Mouse (Mus musculus): Measurements from ENCODE around the gene Zhx3. TPM values are rescaled to one million over a fixed set of nuclear protein-coding genes. Genes with fewer than 3 reads are reported as not detected.

Zhx3 gene
- polyA plus RNA-seq, 1 experiment from 2014 or later, result 12.0 TPM

DNA sequence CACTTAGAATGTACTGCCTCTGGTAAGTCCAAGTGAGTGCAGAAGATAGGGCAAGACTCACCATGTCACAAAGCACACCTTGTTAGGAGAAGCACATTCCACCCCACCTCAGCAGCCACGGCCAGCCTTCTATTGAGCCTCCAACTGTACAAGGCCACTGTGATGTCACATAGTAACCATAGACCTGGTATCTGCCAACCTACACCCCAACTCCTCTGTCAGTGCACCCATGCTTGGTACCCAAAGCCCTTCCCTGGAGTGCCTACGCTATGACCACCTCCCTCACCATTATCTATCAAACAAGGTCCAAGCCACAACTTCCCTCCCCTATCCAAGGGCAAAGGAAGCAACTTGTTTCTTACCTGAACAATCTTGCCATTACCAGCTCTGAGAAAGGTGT, 103.8 kb downstream of the Zhx3 start:
- 94% methylated on average over 2 of the region's 2 CpGs for WGBS
- no peak for ATAC-seq (ENCODE audit: insufficient number of reproducible peaks, insufficient read depth, low FRiP score, low TSS enrichment)
- no peak overlapping the region for H3K27ac ChIP-seq
- H3K4me2 ChIP-seq (replicated peaks), result no peak overlapping the region
- peaks cover 31% of the 10 kb centered on the region for H3K36me3 ChIP-seq
- no peak overlapping the region for H3K9ac ChIP-seq
- H3K27me3 ChIP-seq, result no peaks in the 10 kb centered on the region
- no peak overlapping the region for H3K4me3 ChIP-seq
- H3K4me1 ChIP-seq, result no peaks in the 10 kb centered on the region
- no peaks in the 10 kb centered on the region for H3K9me3 ChIP-seq

DNA sequence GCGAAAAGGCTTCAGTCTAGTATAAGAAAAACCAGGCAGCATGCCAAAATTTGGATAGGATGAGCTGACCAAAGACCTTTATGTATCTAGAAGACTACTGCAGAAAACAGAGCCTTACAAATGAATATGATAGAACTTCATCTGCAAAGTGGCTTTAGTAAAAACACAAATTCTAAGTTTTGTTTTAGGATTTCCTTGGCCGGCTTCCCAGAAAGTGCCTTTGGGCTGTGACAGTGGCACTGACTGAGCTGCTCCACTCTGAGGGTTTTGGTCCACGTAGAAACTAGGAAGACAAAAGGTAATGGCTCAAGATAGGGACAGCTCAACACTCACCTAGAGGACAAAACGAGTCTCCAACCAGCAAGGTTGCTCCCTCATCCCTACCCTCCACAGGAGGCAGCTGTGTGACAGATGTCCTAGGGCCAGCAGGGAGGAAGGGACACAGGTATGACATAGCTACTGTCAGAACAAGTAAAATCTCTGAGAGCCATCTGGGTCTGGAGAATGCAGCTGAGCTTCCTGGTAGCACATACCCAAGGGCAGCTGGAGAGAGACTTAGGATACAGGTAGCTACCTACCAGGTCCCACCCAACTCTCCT, 104.6 kb downstream of the Zhx3 start:
- Histone ChIP-seq H3K36me3 (peaks cover 39% of the 10 kb centered on the region), H3K9ac (no peak overlapping the region), H3K4me2 (replicated peaks) (no peak overlapping the region), H3K9me3 (no peaks in the 10 kb centered on the region), H3K4me1 (no peaks in the 10 kb centered on the region), H3K27ac (no peak overlapping the region), H3K27me3 (no peaks in the 10 kb centered on the region), H3K4me3 (no peak overlapping the region)
- no peak for ATAC-seq (ENCODE audit: insufficient number of reproducible peaks, insufficient read depth, low FRiP score, low TSS enrichment)
- 82% methylated on average over 4 of the region's 4 CpGs for WGBS

DNA sequence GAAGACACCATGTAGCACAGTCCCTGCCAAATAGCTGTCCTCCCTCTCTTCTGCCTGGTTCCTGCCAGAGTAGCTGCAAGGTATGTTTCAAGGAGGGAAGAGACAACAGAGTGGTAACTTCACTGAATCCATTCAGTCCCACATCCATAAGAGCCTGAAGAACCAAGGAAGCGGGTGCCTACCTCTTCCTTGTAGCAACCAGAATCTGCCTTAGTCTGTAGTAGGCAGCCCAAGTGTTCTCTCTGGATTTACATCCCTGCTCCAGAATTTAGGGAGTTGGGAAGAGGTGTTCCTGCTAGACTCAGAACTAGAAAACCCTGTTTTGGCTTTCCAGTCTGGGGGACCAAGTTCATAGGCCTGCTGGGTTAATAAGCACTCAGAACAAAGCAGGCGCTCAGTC, 105.6 kb downstream of the Zhx3 start:
- 93% methylated on average over 2 of the region's 2 CpGs for WGBS
- no peaks in the 10 kb centered on the region for H3K27me3 ChIP-seq
- no peak overlapping the region for H3K4me2 ChIP-seq (replicated peaks)
- peaks cover 49% of the 10 kb centered on the region for H3K36me3 ChIP-seq
- no peak overlapping the region for H3K27ac ChIP-seq
- ATAC-seq (ENCODE audit: insufficient number of reproducible peaks, insufficient read depth, low FRiP score, low TSS enrichment), result no peak
- no peak overlapping the region for H3K9ac ChIP-seq
- no peaks in the 10 kb centered on the region for H3K9me3 ChIP-seq
- no peak overlapping the region for H3K4me3 ChIP-seq
- no peaks in the 10 kb centered on the region for H3K4me1 ChIP-seq

DNA sequence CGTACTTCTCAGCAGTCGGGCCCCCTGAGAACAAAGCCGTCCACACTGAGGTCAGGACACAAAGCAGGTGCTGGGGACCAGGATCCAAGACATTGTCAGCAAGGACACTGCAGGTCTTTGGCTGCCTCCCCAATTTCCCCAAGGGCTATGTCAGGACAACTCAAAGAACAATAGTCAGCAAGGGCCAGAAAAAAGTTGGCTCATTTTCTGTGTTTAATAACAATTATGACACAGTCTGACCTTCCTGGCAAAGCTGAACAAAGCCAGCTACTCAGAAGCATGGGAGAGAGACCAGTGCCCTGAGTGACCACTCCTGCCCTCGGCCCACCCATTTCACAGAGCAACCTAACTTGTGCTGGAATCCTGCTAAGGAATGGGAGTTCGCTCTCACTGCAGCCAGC, 106.4 kb downstream of the Zhx3 start:
- no peak for ATAC-seq (ENCODE audit: insufficient number of reproducible peaks, insufficient read depth, low FRiP score, low TSS enrichment)
- 73% methylated on average over 5 of the region's 5 CpGs for WGBS
- H3K36me3 ChIP-seq, result peaks cover 57% of the 10 kb centered on the region

DNA sequence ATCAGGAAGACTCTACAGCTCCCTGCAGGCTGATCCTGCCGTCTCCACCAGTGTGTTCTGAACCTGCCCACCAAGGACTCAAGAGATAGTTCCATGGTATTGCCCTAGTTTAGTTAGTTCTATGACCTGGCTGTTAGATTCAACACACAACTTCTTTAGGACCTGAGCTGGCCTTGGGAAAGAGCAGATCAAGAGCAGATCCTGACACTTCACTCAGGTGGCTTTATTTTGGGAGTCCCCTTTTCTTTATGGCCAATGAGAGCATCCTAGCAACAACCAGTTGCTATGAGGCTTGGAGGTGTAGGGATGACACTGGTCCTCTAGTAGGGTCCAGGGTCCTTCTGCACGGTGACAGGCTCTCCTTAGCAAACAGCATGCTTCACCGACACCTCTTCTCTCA, 107.7 kb downstream of the Zhx3 start:
- Histone ChIP-seq H3K9me3 (no peaks in the 10 kb centered on the region), H3K27ac (no peak overlapping the region), H3K27me3 (no peaks in the 10 kb centered on the region), H3K4me2 (replicated peaks) (no peak overlapping the region), H3K9ac (no peak overlapping the region), H3K36me3 (peaks cover 70% of the 10 kb centered on the region), H3K4me3 (no peak overlapping the region), H3K4me1 (no peaks in the 10 kb centered on the region)
- WGBS, result 78% methylated on average over 3 of the region's 3 CpGs
- no peak for ATAC-seq (ENCODE audit: insufficient number of reproducible peaks, insufficient read depth, low FRiP score, low TSS enrichment)

More for the DNA sequence above, 106.4 kb downstream of the Zhx3 start:
- H3K4me2 ChIP-seq (replicated peaks), result no peak overlapping the region
- no peaks in the 10 kb centered on the region for H3K4me1 ChIP-seq
- no peak overlapping the region for H3K27ac ChIP-seq
- no peak overlapping the region for H3K9ac ChIP-seq
- H3K4me3 ChIP-seq, result no peak overlapping the region
- no peaks in the 10 kb centered on the region for H3K9me3 ChIP-seq
- H3K27me3 ChIP-seq, result no peaks in the 10 kb centered on the region

DNA sequence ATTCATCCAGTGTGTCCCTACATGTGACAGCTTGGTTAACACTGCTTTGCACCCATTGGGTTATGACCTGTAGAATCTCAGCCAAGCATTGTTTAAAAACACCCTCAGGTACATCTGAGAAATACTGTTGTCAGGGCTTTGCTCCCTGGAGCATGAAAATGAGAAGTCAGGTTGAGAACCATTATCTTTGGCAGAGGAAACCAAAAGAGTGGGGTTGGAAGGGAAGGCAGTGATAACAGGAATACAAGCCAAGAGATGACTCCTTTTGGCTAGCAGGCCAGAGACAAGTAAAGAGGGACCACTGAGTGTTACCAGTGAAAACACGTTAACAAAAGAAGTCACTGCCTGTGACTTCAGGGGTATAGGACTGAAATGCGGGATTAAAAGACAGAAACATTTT, 108.4 kb downstream of the Zhx3 start:
- no peak overlapping the region for H3K4me2 ChIP-seq (replicated peaks)
- H3K9me3 ChIP-seq, result no peaks in the 10 kb centered on the region
- no peak overlapping the region for H3K27ac ChIP-seq
- no peak overlapping the region for H3K4me3 ChIP-seq
- H3K9ac ChIP-seq, result no peak overlapping the region
- 86% methylated on average over 2 of the region's 2 CpGs for WGBS
- peaks cover 77% of the 10 kb centered on the region for H3K36me3 ChIP-seq
- ATAC-seq (ENCODE audit: insufficient number of reproducible peaks, insufficient read depth, low FRiP score, low TSS enrichment), result no peak
- H3K27me3 ChIP-seq, result no peaks in the 10 kb centered on the region
- H3K4me1 ChIP-seq, result no peaks in the 10 kb centered on the region

DNA sequence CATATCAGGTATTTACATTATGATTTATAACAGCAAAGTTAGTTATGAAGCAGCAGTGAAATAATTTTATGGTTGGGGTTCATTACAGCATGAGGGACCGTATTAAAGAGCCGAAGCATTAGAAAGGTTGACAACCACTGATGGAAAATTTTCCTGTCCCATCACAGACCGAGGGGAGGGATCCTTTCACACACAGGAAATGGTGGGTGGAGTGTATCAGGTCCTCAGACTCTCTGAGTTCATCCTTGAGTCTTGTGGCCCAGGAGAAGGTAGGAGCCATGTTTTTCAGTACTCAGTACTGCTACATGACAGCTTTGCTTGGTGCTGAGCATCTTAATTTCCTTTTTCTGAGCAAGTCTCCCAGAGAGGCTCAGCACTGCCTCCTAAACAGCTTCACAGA, 109.0 kb downstream of the Zhx3 start:
- Histone ChIP-seq H3K4me3 (no peak overlapping the region), H3K9ac (no peak overlapping the region), H3K27ac (no peak overlapping the region), H3K36me3 (peaks cover 83% of the 10 kb centered on the region), H3K4me2 (replicated peaks) (no peak overlapping the region), H3K27me3 (no peaks in the 10 kb centered on the region), H3K9me3 (no peaks in the 10 kb centered on the region), H3K4me1 (no peaks in the 10 kb centered on the region)
- ATAC-seq (ENCODE audit: insufficient number of reproducible peaks, insufficient read depth, low FRiP score, low TSS enrichment), result no peak
- WGBS, result 90% methylated on average over 3 of the region's 3 CpGs

DNA sequence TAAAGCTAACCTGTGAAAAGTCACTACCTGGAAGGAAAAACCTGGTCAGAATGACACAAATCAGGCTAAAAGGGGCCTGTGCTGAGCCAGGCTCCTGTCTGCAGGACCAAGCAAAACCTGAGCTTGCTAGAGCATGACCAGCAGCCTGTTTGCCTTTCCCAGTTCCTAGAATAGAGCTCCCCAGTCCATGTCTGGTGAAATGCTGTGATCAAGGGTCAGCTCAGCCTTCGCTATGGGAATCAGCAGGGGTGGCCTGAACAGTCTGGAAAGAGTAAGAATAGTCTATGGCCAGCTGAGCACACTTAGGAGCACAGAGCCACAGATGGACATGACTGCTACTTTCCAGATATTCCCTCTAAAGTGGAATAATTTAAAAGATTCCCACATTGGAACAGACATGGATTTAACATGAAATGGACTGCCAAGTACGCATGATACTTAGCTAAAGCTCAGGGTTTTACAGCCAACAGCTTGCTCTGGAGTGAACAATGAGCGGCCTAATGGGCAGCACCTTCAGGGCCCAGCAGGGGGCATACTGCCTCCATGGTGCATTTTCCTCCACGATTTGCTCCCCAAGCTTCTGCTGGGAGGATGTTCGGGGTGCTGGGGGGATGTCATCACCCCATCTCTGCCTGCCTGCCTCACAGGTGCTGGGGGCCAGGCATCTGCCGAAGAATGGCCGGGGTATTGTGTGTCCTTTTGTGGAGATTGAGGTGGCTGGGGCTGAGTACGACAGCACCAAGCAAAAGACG, 112.2 kb downstream of the Zhx3 start:
- no peaks in the 10 kb centered on the region for H3K4me1 ChIP-seq
- ATAC-seq (ENCODE audit: insufficient number of reproducible peaks, insufficient read depth, low FRiP score, low TSS enrichment), result no peak
- H3K9me3 ChIP-seq, result no peaks in the 10 kb centered on the region
- no peak overlapping the region for H3K4me3 ChIP-seq
- H3K4me2 ChIP-seq (replicated peaks), result no peak overlapping the region
- H3K9ac ChIP-seq, result no peak overlapping the region
- 83% methylated on average over 9 of the region's 9 CpGs for WGBS
- H3K27me3 ChIP-seq, result no peaks in the 10 kb centered on the region
- H3K27ac ChIP-seq, result no peak overlapping the region
- peaks cover 98% of the 10 kb centered on the region for H3K36me3 ChIP-seq

DNA sequence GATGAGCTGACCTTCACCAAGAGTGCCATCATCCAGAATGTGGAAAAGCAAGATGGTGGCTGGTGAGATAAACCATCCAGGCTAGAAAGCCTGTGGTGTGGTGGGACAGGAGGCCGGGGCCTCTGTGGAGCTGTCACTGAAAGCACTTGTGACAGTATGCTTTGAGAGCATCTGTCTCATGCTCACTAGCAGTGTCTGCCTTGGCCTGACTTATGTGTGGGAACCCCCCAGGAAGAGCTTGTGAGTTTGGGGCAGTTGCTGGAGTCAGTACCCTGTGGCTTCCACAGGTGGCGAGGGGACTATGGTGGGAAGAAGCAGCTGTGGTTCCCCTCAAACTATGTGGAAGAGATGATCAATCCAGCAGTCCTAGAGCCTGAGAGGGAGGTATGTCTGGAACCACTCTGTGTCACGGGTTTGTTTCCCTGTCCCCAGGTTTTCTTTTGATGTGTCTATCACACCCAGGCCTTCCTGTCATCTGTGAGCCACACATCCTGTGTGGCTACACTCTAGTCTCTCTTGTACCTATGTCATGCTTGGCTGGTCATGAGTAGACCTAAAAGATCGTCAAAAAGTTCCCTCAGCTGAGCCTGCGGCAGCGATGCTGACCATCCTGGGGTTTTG, 116.1 kb downstream of the Zhx3 start:
- ATAC-seq (ENCODE audit: insufficient number of reproducible peaks, insufficient read depth, low FRiP score, low TSS enrichment), result no peak
- H3K4me3 ChIP-seq, result no peak overlapping the region
- 87% methylated on average over 6 of the region's 6 CpGs for WGBS
- H3K4me1 ChIP-seq, result no peaks in the 10 kb centered on the region
- H3K9me3 ChIP-seq, result no peaks in the 10 kb centered on the region
- H3K27me3 ChIP-seq, result no peaks in the 10 kb centered on the region
- H3K36me3 ChIP-seq, result peaks cover 100% of the 10 kb centered on the region
- H3K9ac ChIP-seq, result no peak overlapping the region
- H3K27ac ChIP-seq, result no peak overlapping the region
- no peak overlapping the region for H3K4me2 ChIP-seq (replicated peaks)

DNA sequence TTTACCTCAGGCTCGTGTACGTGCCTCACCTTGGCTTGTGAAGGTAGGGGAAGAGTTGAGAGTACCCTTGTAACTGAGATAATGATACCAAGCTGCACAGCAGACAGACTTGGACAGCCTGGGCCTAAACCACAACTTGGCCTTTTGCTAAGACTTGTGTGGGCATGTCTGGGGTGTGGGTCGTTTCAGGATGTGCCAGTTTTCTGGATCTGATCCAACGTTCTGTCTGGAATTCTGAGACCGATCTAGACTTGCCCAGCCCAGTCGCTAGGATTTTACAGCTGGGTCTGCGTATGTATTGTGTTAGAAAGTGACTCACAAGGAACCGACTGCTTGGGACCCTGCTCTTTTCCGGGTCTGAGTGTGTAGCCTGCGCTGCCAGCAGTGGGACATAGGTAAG, 125.7 kb downstream of the Zhx3 start:
- 0 out of 2 replicates have a peak, but pooled peaks cover 4% of the 10 kb centered on the region for H3K4me1 ChIP-seq
- no peak overlapping the region for H3K27ac ChIP-seq
- 91% methylated on average over 10 of the region's 10 CpGs for WGBS
- peaks cover 77% of the 10 kb centered on the region for H3K36me3 ChIP-seq
- H3K9ac ChIP-seq, result no peak overlapping the region
- H3K9me3 ChIP-seq, result no peaks in the 10 kb centered on the region
- no peak overlapping the region for H3K4me3 ChIP-seq
- no peak overlapping the region for H3K4me2 ChIP-seq (replicated peaks)
- no peaks in the 10 kb centered on the region for H3K27me3 ChIP-seq
- no peak for ATAC-seq (ENCODE audit: insufficient number of reproducible peaks, insufficient read depth, low FRiP score, low TSS enrichment)

DNA sequence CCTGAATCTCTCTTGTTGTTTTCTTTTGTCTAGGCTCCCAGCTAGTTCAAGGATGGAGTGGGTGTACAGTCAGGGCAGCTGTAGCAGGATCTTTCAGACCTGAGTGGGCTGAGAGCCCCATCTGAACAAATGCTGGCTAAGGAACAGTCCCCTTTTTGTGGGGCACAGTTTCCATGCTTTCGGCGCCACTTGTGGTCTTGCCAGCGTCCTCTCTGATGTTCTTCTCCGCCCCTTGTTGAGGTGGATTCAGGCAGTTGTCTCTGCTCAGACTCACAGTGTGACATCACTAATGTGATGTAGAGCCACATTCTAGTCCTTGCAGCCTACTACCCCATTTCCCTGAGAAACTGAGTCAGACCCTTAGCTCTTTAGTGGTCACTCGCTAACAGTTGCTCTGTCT, 126.2 kb downstream of the Zhx3 start:
- no peak overlapping the region for H3K9ac ChIP-seq
- 89% methylated on average over 5 of the region's 5 CpGs for WGBS
- 0 out of 2 replicates have a peak, but pooled peaks cover 4% of the 10 kb centered on the region for H3K4me1 ChIP-seq
- H3K4me2 ChIP-seq (replicated peaks), result no peak overlapping the region
- ATAC-seq (ENCODE audit: insufficient number of reproducible peaks, insufficient read depth, low FRiP score, low TSS enrichment), result no peak
- H3K27me3 ChIP-seq, result no peaks in the 10 kb centered on the region
- H3K36me3 ChIP-seq, result peaks cover 72% of the 10 kb centered on the region
- H3K4me3 ChIP-seq, result no peak overlapping the region
- no peaks in the 10 kb centered on the region for H3K9me3 ChIP-seq
- no peak overlapping the region for H3K27ac ChIP-seq

DNA sequence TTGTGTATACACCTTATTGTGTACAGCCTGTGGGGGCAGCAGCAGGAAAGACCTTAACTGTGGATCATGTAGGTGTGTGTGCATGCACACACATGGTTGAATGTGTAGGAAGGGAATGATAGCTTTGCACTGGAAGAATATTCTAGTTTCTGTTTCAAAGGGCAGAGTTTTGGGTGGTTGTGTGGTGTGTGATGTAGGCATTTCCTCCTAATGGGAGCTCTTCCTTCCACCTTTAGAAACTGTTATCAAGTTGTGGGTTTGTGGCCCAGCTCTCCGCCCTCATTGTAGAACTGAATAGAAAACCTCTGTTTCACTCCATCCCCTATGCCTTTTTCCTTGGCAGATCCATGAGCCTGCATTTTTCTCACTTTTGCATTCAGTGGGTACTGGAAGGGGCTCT, 127.3 kb downstream of the Zhx3 start:
- WGBS, result 86% methylated on average over 1 of the region's 1 CpGs
- H3K36me3 ChIP-seq, result peaks cover 61% of the 10 kb centered on the region
- no peaks in the 10 kb centered on the region for H3K27me3 ChIP-seq
- H3K9ac ChIP-seq, result no peak overlapping the region
- H3K27ac ChIP-seq, result no peak overlapping the region
- no peaks in the 10 kb centered on the region for H3K9me3 ChIP-seq
- H3K4me1 ChIP-seq, result peaks cover 14% of the 10 kb centered on the region; the same call in 1 of the 2 replicates
- H3K4me2 ChIP-seq (replicated peaks), result no peak overlapping the region
- no peak overlapping the region for H3K4me3 ChIP-seq
- ATAC-seq (ENCODE audit: insufficient number of reproducible peaks, insufficient read depth, low FRiP score, low TSS enrichment), result no peak
